Mouse (Mus musculus): ENCODE data around the gene Ncoa7. TPM values are rescaled to one million over a fixed set of nuclear protein-coding genes. Genes with fewer than 3 reads are reported as not detected.

Gene Ncoa7
- polyA plus RNA-seq, 1 experiment = 11.7 TPM

DNA sequence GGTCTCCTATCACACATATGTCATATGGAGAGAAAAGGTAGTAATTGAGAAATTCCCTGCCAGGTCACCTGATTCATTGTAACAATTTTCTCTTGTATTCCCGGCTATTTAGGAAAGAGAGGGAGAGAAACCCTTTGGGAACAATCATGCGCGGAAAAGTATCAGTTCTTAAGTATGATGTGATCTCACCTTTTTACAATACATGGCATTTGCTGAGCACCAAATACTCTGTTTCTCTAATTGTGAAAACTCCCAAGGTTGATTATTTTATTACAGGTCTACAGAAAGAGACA lies 184.3 kb downstream of the Ncoa7 start:
- no peaks in the 10 kb centered on the region for H3K9me3 ChIP-seq (replicated peaks; ENCODE audit: control insufficient read depth, insufficient read depth, low read length, poor library complexity, severe bottlenecking)
- no peak overlapping the region for H3K4me3 ChIP-seq (ENCODE audit: low read depth, low read length)
- no peaks in the 10 kb centered on the region for H3K36me3 ChIP-seq (ENCODE audit: control insufficient read depth, insufficient read depth, low read length, poor library complexity, severe bottlenecking)
- H3K27ac ChIP-seq (ENCODE audit: insufficient read depth, low read length) = no peak overlapping the region
- H3K27me3 ChIP-seq (ENCODE audit: control insufficient read depth, insufficient read depth, low read length, poor library complexity, severe bottlenecking) = no peaks in the 10 kb centered on the region
- TF ChIP-seq CTCF (IDR thresholded peaks at IDR 0.05; ENCODE audit: low read depth, low read length) (no peak), POLR2A (IDR thresholded peaks at IDR 0.05; ENCODE audit: insufficient read depth, low read length) (no peak), EP300 (IDR thresholded peaks at IDR 0.05; ENCODE audit: insufficient read depth, low read depth, low read length) (no peak)
- peak overlapping the region; percentile 75 for H3K9ac ChIP-seq (ENCODE audit: low read depth, poor library complexity, severe bottlenecking)
- no peaks in the 10 kb centered on the region for H3K4me1 ChIP-seq (ENCODE audit: control insufficient read depth, insufficient read depth, low read length)

DNA sequence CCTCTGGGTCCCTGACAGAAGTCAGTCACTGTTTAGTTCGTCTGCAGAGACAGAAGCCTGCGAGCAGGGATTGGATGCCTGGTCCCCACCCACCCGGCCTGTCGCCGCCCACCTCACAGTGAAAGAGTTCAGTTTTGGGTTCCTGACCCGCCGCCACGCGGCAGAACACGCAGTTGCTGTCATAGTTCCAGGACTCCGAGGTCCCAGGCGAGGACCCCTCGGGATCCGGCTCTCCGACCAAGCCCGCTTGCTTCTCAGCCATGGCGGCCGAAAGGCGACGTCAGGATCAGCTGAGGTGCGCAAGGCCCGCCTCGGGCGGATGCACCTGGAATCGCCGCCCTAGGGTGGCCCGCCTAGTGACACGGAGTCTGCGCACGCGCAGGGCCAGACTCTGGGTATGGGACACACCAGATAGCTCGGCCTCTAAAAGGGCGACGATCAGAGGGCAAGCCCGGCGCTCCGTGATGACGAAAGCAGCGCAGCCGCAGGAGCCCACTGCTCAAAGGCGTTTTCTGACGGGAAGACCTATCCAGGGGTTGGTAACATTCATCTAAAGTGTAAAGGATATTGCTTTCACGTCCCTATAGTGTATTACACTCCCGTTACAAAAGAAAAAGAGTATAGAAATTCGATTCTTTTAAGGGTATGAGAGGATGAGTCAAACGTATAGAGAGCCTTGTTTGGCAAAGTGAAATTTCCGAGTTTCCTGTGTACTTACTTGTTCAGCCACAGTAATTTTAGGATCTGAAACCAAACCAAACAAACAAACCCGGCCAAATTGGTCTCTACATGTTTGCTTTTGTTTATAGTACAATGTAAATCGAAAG lies 184.8 kb downstream of the Ncoa7 start:
- TF ChIP-seq CTCF (IDR thresholded peaks at IDR 0.05; ENCODE audit: low read depth, low read length) (peak; percentile 3), POLR2A (IDR thresholded peaks at IDR 0.05; ENCODE audit: insufficient read depth, low read length) (no peak), EP300 (IDR thresholded peaks at IDR 0.05; ENCODE audit: insufficient read depth, low read depth, low read length) (0 out of 2 replicates have a peak, but pooled peaks have one; percentile 34)
- peak overlapping the region; percentile 75 for H3K9ac ChIP-seq (ENCODE audit: low read depth, poor library complexity, severe bottlenecking)
- no peaks in the 10 kb centered on the region for H3K36me3 ChIP-seq (ENCODE audit: control insufficient read depth, insufficient read depth, low read length, poor library complexity, severe bottlenecking)

DNA sequence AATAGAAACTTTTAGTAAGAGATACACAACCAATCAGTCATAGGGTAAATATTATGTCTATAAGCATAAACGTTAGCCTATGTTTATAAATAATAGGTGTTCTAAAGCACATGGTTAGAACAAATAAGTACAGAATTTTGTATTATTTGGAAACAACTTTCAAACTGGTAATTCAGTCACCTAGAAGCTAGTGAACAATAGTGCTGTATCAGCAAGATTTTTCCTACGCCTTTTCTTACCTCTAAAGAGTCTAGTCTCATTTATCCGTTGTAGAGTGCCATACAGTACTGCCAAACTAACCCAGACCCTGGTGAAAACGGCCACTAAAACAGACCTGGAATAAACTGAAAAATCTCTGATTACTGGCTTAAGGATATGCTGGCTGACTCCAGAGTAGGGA lies 190.1 kb downstream of the Ncoa7 start:
- Histone ChIP-seq H3K9ac (ENCODE audit: low read depth, poor library complexity, severe bottlenecking) (no peak overlapping the region), H3K27me3 (ENCODE audit: control insufficient read depth, insufficient read depth, low read length, poor library complexity, severe bottlenecking) (no peaks in the 10 kb centered on the region), H3K36me3 (ENCODE audit: control insufficient read depth, insufficient read depth, low read length, poor library complexity, severe bottlenecking) (no peaks in the 10 kb centered on the region; the same call in 1 of the 2 replicates), H3K4me1 (ENCODE audit: control insufficient read depth, insufficient read depth, low read length) (no peaks in the 10 kb centered on the region), H3K9me3 (replicated peaks; ENCODE audit: control insufficient read depth, insufficient read depth, low read length, poor library complexity, severe bottlenecking) (no peaks in the 10 kb centered on the region), H3K27ac (ENCODE audit: insufficient read depth, low read length) (no peak overlapping the region), H3K4me3 (ENCODE audit: low read depth, low read length) (no peak overlapping the region)
- TF ChIP-seq POLR2A (IDR thresholded peaks at IDR 0.05; ENCODE audit: insufficient read depth, low read length) (no peak), CTCF (IDR thresholded peaks at IDR 0.05; ENCODE audit: low read depth, low read length) (no peak), EP300 (IDR thresholded peaks at IDR 0.05; ENCODE audit: insufficient read depth, low read depth, low read length) (no peak)

More for the DNA sequence above, 184.8 kb downstream of the Ncoa7 start:
- peak overlapping the region; percentile 34; the same call in 1 of the 2 replicates for H3K27ac ChIP-seq (ENCODE audit: insufficient read depth, low read length)
- H3K9me3 ChIP-seq (replicated peaks; ENCODE audit: control insufficient read depth, insufficient read depth, low read length, poor library complexity, severe bottlenecking) = no peaks in the 10 kb centered on the region
- H3K27me3 ChIP-seq (ENCODE audit: control insufficient read depth, insufficient read depth, low read length, poor library complexity, severe bottlenecking) = no peaks in the 10 kb centered on the region
- H3K4me1 ChIP-seq (ENCODE audit: control insufficient read depth, insufficient read depth, low read length) = no peaks in the 10 kb centered on the region
- H3K4me3 ChIP-seq (ENCODE audit: low read depth, low read length) = peak overlapping the region; percentile 71

DNA sequence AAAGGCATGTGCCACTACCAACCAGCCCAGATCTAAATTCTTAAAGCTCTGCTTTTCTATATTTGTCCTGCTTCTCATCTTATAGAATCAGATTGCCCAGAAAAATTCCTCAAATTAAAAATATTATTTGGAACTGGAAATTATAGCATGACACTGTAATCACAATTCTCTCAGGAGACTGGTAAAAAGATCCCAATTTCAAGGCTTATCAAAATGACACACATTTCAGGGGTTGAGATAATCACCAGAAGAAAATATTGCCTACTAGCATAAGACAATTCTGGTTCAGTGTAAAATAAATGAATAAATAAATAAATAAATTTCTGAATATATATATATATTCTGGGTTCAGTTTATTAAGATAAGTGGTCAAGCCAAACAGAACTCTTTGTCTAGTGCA lies 193.5 kb downstream of the Ncoa7 start:
- Histone ChIP-seq H3K4me3 (ENCODE audit: low read depth, low read length) (no peak overlapping the region), H3K9ac (ENCODE audit: low read depth, poor library complexity, severe bottlenecking) (no peak overlapping the region), H3K4me1 (ENCODE audit: control insufficient read depth, insufficient read depth, low read length) (no peaks in the 10 kb centered on the region), H3K36me3 (ENCODE audit: control insufficient read depth, insufficient read depth, low read length, poor library complexity, severe bottlenecking) (no peaks in the 10 kb centered on the region; the same call in 1 of the 2 replicates), H3K27ac (ENCODE audit: insufficient read depth, low read length) (no peak overlapping the region), H3K9me3 (replicated peaks; ENCODE audit: control insufficient read depth, insufficient read depth, low read length, poor library complexity, severe bottlenecking) (no peaks in the 10 kb centered on the region), H3K27me3 (ENCODE audit: control insufficient read depth, insufficient read depth, low read length, poor library complexity, severe bottlenecking) (no peaks in the 10 kb centered on the region)
- no peak for TF ChIP-seq POLR2A (IDR thresholded peaks at IDR 0.05; ENCODE audit: insufficient read depth, low read length)
- TF ChIP-seq CTCF (IDR thresholded peaks at IDR 0.05; ENCODE audit: low read depth, low read length) = no peak
- TF ChIP-seq EP300 (IDR thresholded peaks at IDR 0.05; ENCODE audit: insufficient read depth, low read depth, low read length) = no peak

DNA sequence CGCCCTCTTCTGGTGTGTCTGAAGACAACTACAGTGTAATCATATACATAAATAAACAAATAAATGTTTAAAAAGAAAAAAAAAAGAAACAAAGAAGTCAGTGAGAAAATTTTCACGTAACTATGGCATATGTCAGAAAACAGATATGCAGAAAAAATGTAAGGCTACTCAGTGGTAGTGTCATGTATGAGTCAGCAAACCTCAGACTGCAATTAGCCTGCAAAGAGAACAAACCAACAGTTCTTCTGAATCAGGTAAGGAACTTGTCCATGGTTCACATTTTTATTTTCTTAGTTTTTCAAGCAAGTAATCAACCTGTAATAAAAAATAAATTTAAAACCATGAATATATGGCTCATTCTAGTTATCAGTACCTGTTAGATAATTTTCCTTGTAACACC lies 195.0 kb downstream of the Ncoa7 start:
- H3K9me3 ChIP-seq (replicated peaks; ENCODE audit: control insufficient read depth, insufficient read depth, low read length, poor library complexity, severe bottlenecking) = no peaks in the 10 kb centered on the region
- TF ChIP-seq POLR2A (IDR thresholded peaks at IDR 0.05; ENCODE audit: insufficient read depth, low read length) (no peak), CTCF (IDR thresholded peaks at IDR 0.05; ENCODE audit: low read depth, low read length) (no peak), EP300 (IDR thresholded peaks at IDR 0.05; ENCODE audit: insufficient read depth, low read depth, low read length) (no peak)
- no peaks in the 10 kb centered on the region for H3K27me3 ChIP-seq (ENCODE audit: control insufficient read depth, insufficient read depth, low read length, poor library complexity, severe bottlenecking)
- no peak overlapping the region for H3K27ac ChIP-seq (ENCODE audit: insufficient read depth, low read length)
- no peaks in the 10 kb centered on the region for H3K4me1 ChIP-seq (ENCODE audit: control insufficient read depth, insufficient read depth, low read length)
- H3K9ac ChIP-seq (ENCODE audit: low read depth, poor library complexity, severe bottlenecking) = no peak overlapping the region
- H3K4me3 ChIP-seq (ENCODE audit: low read depth, low read length) = no peak overlapping the region
- H3K36me3 ChIP-seq (ENCODE audit: control insufficient read depth, insufficient read depth, low read length, poor library complexity, severe bottlenecking) = no peaks in the 10 kb centered on the region; the same call in 1 of the 2 replicates

DNA sequence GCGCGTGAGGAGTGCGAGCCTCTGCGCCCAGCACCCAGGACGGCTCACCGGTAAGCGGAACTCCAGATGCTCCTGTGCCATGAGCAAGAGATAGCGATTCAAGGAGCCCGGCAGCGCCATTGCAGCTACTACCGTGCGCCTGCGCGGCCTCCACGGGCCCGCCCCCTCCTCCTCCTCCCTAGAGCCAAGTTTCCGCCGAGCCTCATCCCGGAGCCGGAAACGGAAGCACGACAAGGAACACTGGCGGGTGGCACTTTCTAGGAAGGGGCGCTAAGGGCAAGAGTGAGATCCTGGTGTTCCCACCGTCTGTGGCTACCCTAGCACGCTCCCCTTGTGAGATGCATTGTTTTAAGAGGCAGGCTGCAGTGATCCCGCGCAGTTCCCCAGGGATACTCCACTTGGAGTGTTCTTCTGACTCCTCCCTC lies 202.6 kb downstream of the Ncoa7 start, which contains the start of gene Trmt11:
Gene Trmt11, minus strand, starts transcription at position 208 of the 425 bp plus-strand sequence.
- Histone ChIP-seq H3K4me3 (ENCODE audit: low read depth, low read length) (peak within 1 kb of the TSS; percentile 97), H3K4me1 (ENCODE audit: control insufficient read depth, insufficient read depth, low read length) (no peaks in the 10 kb centered on the region), H3K27me3 (ENCODE audit: control insufficient read depth, insufficient read depth, low read length, poor library complexity, severe bottlenecking) (no peaks in the 10 kb centered on the region), H3K36me3 (ENCODE audit: control insufficient read depth, insufficient read depth, low read length, poor library complexity, severe bottlenecking) (peaks cover 16% of the 10 kb centered on the region), H3K9ac (ENCODE audit: low read depth, poor library complexity, severe bottlenecking) (peak within 1 kb of the TSS; percentile 74), H3K9me3 (replicated peaks; ENCODE audit: control insufficient read depth, insufficient read depth, low read length, poor library complexity, severe bottlenecking) (no peaks in the 10 kb centered on the region), H3K27ac (ENCODE audit: insufficient read depth, low read length) (0 out of 2 replicates have a peak within 1 kb of the TSS, but pooled peaks have one; percentile 48)
- TF ChIP-seq CTCF (IDR thresholded peaks at IDR 0.05; ENCODE audit: low read depth, low read length) (no peak), EP300 (IDR thresholded peaks at IDR 0.05; ENCODE audit: insufficient read depth, low read depth, low read length) (no peak), POLR2A (IDR thresholded peaks at IDR 0.05; ENCODE audit: insufficient read depth, low read length) (peak; percentile 93)
